Mouse (Mus musculus) lung, postnatal 0 days (tissue): ENCODE results near the gene Cd6.

Experiments
- CTCF ChIP-seq: IDR thresholded peaks from 2 replicates; pipeline ENCODE4 v1.5.1; 2016; ENCODE audit warnings: antibody characterized with exemption, mild to moderate bottlenecking
- EP300 ChIP-seq: IDR thresholded peaks from 2 replicates; pipeline ENCODE4 v1.6.1; 2016; ENCODE audit warnings: antibody characterized with exemption, mild to moderate bottlenecking, control low read depth

DNA sequence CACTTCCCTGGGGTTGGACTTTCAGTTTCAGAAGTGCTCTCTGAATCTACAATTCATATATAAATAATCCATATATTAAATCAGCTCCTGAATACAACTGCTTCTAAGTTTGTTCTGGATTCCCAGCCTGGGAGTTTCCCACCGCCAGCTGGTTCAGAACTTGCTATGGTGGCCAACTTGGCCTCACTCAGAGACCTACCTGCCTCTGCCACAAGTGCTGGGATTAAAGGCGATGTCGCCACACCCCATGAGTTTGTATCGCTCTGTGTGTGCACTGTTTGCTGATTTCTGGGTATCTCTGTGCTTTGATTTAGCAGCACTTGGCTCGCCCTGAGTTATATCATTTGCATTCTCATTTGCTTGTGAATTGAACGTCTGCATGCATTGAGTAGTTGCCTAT, 77.8 kb downstream of the Cd6 start:
- TF ChIP-seq CTCF (no peak), EP300 (no peak)
